Mouse (Mus musculus): ENCODE measurements around the gene Gm28729.
"Not testable (repeated sequence)": the region's sequence is repeated elsewhere in the genome, so short reads cannot be mapped to it uniquely, and the experiment has no call there.

Gm28729 gene

DNA sequence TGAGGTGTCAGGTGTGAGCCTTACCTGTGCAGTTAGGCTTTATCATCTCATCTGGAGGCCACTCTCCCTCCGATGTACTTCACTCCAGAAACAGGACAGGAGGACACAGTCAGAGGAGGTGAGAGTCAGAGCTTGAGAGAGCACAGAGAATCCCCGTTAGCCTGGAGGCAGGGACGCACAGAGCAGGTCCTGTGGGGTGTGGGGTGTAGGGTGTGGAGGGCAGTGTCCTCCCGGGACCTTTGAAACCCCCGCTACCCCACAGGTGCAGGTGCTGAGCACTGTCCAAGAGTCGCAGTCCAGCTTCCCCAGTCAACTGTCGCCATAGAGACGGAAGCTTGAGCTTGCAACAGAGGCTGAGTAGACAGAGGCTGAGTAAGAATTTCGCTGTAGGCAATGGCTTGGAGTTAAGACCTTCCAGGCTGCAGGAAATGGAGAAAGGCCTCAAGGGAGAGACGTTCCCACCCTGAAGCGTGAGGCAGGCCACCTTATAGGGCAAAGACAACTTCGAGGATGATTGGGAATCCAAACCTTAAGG is at the start of gene Gm28729:
Gene Gm28729, minus strand, starts transcription at position 293 of the 535 bp plus-strand sequence.
- DNase-seq (ENCODE audit: low read depth) = no peak

DNA sequence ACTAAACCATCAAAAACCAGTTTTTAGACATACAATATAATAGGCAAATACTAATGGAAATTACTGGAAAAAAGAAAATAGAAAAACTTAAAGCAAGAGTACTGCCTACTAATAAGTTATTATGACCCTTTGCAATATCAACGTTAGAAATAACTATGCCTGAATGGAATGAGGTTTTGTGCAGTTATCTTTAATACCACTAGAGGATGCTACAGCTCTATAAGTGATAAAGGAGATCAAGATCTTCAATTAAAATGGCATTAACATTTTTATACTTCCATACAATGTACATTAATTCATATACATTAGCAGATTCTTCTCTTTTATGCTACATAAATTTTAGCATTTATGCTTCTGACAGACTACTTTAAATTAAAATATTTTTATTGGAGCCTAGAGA is 48.2 kb upstream of the Gm28729 start:
- no peak for DNase-seq (ENCODE audit: low read depth)

DNA sequence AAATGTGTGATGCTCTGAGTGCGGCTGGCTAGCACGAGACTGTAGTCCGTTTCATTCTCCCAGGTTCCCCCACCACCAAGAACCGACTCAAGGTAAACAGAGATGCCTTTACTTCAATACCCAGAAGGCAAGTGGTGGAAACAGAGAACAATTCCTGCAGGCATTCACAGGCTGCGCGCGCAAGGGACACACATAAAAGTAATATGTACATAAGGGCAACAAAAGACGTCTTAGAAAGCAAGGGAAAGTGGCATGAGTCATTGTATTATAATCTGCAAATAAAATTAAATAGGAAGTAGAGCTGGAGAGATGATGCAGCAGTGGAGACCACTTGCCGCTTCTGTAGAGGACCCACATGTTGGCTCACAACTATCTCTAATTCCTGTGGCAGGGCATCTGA is 47.7 kb upstream of the Gm28729 start:
- no peak for DNase-seq (ENCODE audit: low read depth)

DNA sequence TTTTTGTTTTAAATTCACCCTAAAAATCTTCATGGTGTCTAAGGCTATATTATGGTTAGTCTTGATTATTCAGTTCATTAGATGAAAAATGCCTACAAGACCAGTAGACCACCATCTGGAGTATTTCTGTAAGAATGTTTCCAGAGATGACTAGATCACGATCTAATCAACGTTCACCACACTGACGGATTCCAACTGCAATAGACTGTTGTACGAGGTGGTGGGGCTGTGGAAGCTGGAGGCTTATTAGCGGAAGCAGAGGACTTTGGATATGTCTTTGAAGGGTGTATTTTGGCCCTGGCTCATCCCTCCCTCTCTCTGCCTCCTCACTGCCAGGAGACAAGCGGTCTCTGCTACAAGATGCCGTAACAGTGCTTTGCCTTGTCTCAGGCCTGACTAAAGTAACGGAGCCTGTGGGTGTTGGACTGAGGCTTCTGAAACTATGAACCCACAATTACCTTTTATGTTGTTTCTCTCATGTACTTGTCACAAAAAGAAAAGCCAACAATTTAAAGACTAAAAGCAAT is 41.5 kb upstream of the Gm28729 start:
- DNase-seq (ENCODE audit: low read depth) = peak; percentile 36

DNA sequence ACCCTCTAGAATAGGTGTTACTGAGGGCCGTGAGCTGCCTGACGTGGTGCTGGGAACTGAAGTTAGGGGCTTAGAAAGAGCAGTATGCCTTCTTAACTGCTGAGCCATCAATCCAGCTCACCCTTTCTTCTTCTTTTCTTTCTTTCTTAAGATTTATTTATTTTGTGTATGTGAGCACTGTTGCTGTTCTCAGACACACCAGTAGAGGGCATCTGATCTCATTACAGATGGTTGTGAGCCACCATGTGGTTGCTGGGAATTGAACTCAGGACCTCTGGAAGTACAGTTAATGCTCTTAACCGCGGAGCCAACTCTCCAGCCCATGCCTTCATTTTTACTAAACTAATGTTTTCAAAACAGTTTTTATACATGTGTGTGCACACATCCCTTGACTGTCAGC is 38.4 kb upstream of the Gm28729 start:
- no peak for DNase-seq (ENCODE audit: low read depth)

DNA sequence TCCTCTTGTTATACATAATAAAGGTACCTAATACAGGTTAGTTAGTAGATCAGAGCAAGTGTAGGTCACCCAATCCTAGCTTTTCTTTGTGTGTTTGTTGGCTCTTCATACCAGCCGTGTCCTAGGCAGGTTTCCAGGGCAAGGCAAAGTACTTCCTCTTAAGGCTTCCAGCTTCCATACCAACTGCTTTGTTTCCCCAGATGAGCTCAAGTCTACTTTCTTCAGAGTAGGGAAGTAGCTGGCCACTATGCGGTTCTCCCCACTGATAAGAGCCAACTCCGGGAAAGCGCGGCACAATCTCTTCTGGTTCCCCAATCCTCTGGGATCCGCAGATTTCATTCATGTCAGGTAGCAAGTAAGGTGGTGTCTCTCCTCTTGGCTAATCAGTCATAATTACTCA is 34.1 kb upstream of the Gm28729 start:
- no peak for DNase-seq (ENCODE audit: low read depth)

DNA sequence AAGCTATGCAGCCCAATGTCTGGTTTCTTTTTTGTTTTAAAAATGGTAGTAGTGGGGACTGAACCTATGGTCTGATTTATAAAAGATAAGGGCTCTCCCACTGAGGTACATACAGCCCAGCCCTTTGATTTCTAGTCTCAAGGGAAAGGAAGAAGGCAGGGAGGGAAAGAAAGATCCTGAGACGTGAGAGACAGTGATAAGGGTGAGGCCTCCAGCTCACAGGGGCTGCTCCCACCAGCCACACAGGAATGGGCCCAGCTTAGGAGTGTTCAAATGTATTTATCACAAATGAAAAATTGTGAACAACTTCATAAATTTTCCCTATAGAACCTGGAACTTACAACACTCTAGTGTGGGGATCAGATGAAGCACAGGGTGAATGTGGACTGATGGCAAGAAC is 33.5 kb upstream of the Gm28729 start:
- DNase-seq (ENCODE audit: low read depth) = no peak

DNA sequence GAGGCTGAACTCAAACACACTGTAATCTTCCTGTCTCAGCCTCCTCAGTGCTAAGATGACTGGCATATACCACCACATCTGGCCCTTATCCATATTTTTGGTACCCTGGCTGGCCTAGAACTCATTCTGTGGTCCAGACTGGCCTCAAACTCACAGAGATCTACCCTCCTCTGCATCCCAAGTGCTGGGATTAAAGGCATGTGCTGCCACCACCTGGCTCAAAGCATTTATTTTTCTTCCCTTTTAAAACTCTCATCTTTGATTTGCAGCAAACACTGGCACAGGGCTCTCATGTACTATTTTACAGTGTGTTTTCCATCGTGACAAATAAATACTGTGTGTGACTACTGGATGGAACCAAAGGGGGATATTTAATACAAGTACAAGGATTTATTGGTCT is 29.0 kb upstream of the Gm28729 start:
- no peak for DNase-seq (ENCODE audit: low read depth)

DNA sequence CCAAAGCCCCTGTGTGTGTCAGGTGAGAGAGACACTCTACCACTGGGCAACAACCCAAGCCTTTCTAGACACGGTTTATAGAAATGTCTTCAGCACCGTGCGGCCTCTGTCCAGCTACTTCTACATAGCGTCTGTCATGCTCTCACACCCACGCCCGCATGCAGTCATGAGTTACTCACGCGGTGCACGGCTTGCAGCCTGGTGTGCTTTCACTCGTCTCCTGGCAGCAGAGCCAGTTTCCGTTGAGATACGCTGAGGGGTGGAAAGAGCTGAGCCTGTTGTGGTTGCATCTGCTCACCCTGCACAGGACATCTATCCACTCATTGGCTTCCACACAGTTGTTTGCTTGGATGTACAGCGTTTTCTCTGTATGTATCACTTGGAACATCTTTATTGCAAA is 20.3 kb upstream of the Gm28729 start:
- DNase-seq (ENCODE audit: low read depth) = no peak

DNA sequence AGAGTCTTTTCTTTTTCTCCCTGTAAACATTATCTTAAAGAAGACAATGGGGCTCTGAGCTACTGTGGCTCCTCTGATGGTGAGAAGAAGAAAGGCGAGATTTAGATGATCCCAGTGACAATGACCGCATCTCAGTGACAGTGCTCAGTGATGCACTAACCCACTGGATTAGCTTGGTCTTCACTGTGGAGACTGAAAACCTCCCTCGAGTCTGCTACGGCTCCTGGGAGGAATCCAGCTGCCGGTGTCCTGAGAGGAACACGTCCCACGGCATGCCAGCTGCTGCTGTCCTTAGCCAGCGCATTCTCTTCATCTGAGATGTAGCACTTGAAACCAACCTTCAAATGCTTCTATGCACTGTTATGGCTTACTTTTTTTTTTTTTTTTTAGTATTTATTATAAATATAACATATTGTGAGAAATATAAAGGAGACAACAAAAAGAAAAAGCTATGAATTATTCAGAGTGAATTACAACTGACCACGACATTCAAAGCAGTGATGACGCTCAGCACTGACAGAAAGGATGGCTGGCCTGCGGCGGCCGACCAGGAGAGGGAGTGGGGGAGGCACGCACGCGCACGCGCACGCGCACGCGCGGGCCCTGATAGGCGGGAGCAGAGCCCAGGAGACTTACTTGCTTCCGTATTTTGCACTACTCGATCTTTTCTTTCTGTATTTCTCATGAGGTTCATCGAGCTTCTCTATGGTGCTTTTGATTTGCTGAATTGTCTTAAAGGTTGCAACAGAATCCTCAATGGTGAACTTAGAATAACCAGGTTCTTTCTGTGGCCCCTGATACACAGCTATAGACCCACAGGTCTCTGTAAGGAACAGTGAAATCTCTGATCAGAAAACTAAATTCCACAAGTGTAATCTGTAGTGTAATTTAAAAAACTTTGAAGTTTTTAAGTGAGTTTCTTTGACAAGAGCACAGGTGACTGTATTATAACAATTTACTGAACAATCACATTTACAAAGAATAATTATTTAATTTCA is 18.9 kb upstream of the Gm28729 start:
- peak; percentile 64 for DNase-seq (ENCODE audit: low read depth)

DNA sequence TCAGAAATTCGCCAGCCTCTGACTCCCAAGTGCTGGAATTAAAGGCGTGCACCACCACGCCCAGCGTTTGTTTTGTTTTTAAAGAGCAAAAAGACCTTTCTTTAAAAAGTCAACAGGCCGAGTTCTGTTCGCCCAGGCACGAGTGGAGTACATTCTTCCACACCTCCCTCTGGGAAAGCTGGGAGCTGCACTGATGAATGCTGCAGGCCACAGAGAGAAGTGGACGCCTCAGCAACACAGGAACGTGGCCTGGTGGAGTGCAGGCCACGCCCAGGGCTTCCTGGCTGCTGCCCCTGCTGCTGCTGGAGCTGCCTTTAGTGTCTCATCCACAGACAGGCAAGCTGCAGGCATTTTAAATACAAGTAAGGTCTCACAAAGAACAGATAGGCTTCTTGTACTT is 13.9 kb upstream of the Gm28729 start:
- no peak for DNase-seq (ENCODE audit: low read depth)

DNA sequence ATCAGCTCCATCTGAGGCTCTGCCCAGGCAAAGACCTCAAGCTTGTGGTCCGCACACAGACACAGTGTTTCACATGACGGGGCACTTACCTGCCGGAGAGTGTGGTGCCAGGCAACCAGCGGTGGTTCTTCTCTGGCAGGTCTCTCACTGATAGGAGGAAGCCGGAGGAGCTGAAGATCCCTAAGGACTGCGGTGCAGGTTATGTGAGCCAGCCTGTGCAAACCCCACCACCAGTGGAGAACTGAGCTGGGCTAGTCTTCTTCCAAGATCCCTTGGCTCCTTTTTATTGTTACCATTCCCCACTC is 12.5 kb upstream of the Gm28729 start:
- no peak for DNase-seq (ENCODE audit: low read depth)

DNA sequence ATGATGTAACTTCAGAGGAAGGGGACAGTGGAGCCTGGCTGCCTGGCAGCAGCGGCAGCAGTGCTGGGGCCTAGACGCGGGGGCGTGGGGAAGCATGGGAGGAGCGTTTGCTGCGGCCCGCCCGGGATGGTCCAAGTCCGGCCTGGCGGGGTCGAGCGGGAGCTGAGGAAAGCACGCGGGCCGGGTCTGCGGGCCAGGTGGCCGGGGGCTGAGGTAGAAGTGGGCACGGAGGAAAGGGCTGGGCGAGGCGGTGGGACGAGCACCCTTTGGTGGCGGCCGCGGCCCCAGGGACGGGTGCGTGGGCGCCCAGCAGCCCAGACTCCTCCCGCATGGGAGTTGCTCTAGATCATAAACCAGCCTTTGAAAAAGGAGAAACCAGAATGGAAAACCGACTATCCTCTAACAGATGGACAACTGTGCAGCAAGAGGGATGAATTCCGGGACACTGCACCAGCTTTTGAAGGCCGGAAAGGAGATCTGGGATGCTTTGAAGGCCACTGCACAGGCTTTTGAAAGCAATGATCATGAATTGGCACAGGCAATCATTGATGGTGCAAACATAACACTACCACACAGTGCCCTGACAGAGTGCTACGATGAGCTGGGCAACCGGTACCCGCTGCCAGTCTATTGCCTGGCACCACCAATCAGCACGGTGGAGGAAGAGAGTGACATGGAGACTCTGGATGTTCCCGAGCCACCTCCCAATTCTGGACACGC is 12.0 kb upstream of the Gm28729 start:
- no peak for DNase-seq (ENCODE audit: low read depth)

DNA sequence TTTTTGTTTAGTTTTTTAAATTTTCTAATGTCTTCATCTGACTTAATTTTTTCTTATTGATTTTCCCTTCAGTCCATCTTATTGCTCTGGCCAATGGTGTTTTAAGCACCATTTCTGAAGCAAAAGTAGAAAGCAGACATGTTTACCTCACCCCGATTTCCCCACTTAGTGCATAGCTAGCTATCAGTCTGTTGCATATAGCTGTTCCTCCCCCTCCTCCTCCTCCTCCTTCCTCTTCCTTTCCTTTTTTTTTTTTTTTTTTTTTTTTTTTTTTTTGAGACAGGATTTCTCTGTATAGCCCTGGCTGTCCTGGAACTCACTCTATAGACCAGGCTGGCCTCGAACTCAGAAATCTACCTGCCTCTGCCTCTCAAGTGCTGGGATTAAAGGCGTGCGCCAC is 11.0 kb upstream of the Gm28729 start:
- not testable (repeated sequence) for DNase-seq (ENCODE audit: low read depth)

DNA sequence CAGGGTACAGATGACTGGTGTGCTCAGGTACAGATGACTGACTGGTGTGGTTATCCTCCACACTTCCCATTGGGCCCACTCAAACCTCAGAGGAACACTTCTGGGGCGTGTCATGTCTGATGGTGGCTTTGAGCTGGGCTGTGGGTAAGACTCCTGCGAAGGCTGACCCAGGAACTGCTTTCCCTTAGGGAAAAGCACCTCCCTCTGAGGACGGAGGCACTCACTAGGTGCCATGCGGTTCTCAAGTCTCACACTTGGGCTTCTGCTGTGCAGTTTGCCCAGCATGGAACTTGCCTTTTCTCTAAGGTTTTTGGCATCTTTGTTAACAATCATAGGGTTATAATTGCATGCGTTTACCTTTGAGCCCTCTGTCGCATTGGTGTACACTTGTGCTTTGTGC is 10.4 kb upstream of the Gm28729 start:
- no peak for DNase-seq (ENCODE audit: low read depth)

DNA sequence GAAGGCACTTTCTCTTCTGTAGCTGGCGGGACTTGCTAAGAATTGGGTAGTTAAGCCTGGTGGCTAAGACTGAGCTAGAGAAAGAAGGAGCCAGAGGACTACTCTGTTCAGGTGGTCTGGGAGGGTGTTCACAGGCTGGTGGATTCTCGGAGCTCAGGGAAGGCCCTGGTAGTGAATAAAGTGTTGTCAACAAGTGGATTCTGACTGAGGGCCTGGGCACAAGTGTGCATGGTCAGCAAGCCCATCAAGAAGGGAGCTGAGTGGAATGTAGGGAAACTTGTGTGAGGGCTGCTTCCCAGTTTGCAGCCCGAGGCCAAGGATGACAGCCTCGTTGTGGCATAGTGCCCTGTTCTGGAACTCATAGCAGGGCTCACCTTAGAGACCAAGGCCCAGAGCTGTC is 9.2 kb upstream of the Gm28729 start:
- DNase-seq (ENCODE audit: low read depth) = no peak

DNA sequence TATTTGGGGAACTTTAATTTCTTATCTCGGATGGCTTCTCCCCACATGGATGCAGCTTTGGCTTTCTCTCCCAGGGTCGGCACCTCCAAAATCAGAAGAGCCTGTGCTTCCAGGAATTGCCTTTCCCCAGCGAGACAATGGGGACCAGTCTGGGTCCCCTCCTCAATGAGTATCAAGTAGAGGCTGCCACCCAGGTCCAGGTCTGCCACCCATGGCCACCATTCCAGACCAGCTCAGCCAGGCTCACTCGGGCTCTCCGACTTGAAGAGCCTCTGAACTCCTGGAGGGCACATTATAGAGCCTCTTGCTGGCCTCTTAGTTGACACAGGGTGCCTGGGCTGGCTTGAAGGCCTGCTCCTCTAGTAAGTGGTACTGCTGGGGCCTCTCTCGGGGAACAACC is 8.4 kb upstream of the Gm28729 start:
- DNase-seq (ENCODE audit: low read depth) = no peak

DNA sequence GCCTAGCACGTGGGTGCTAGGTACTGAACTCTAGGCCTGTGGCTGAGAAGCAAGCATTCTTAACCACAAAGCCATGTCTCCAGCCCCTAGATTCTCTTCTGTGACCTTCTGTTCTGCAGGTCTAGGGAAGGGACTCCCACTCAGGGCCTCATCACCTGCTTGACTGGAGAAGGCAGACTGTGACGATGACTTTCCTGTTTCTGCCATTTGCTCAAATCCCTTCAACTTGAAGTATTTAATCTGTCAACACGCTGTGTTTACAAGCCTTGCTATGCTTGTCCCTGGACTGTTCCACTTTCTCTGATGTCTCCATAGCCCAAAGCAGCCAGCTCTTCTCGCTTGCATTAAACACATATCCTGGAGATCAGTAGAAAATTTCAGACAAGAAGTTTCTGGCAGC is 7.5 kb upstream of the Gm28729 start:
- DNase-seq (ENCODE audit: low read depth) = no peak

DNA sequence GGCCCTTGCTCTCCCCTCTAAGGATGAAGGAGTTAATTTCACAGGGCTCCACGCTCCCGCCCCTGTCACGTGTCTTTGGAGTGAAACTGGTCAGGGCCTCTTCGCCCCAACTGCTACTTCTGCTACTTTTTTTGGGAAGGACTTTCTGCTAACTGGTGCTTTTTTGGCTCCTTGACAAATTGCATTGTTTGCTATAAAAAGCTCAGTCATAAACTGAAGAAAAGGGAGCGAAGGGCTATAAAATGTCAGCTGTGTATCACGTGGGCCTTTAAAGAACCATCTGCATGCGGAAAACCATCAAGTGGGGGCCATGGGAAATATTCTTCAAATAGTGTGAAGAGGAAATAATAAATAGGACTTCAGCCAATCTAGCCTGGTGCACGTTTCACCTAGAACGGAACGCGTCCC is 5.6 kb upstream of the Gm28729 start:
- DNase-seq (ENCODE audit: low read depth) = no peak

DNA sequence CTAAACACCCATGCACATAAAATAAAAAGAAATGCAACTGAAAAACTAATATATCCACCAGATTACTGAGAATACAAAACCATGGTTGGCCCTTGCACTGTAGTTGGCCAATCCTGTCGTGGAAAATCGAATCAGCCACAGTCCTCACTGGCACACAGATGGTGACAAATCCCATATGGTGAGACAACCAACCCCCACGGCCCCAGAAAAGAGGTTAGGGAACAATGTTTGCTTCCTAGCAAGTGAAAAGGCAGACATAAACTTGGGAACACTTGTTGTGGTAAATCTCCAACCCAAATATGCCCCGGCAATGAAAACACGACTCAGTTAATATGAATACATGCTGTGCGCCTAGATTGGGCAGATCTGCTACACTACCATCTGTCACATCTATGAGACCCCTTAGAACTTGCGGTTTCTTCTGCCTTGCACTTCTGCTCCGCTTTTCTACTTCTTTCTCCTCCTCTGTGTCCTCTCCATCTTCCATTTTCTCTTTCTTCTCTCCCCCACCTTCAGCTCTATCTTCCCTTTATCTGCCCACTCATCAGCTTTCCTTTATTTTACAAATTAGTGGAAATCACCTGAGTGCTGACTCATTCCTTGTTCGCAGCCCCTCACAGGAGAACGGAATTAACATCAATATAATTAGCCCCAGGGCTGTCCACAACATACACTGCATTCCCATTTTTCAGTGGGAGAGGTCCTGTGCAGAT is 5.1 kb upstream of the Gm28729 start:
- DNase-seq (ENCODE audit: low read depth) = no peak

DNA sequence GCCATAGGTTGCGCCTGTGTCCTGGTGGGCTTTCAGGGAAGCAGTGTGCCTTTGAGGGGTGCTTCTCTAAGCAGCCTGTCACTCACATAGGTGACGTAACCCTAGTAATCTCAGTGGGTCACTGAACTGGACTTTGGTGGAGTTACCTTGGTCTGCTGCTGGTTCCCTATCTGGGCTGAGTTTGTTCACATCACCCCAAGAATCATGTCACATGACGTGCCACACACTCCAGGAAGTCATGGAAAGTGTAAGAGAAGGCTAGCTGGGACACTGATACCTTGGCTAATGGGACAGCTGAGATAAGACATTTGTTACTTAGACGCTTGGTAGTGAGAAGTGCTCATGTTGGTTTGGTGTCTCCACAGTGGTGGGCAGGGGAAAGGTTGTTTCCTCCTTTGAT is 947 bp upstream of the Gm28729 start:
- no peak for DNase-seq (ENCODE audit: low read depth)

DNA sequence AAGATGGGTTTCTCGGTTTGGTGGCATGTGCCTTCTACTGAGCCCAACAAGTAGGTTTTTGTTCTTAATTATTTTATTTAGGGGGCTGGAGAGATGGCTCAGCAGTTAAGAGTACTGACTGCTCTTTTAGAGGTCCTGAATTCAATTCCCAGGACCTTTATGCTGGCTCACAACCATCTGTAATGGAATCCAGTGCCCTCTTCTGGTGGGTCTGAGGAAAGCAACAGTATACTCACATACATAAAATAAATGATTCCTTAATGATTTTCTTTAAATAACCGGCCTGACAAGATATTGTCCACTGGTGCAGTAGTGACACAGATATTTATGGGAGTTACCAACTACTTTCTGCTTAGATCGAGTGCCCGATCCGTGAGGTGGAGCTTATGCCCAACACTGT is 1.9 kb downstream of the Gm28729 start:
- DNase-seq (ENCODE audit: low read depth) = no peak

Data from c-Kit-positive CD71-positive TER-119-negative erythroid progenitor cells, embryonic 14.5 days (primary cell).